Mouse (Mus musculus): ENCODE data around the gene Adprhl2. TPM values are rescaled to one million over a fixed set of nuclear protein-coding genes. Genes with fewer than 3 reads are reported as not detected.

The Adprhl2 gene
- total RNA-seq, 2 experiments from 2014 or later = 6.6 to 34.4 TPM

DNA sequence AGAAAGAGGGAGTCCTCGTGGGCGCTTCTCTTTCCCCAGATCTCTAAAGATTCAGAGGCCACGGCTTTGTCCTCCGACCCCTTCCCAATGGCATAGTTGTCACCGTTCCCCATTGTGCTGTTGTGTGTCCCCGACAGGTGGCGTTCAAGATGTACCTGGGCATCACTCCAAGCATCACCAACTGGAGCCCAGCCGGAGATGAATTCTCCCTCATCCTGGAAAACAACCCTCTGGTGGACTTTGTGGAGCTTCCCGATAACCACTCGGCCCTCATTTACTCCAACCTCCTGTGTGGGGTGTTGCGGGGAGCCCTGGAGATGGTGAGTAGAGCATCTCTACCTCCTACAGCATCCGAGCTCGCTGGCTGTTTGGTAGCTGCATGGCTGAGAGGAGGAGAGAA, 47.8 kb downstream of the Adprhl2 start:
- no peak for ATAC-seq (replicated peaks; ENCODE audit: poor library complexity)

DNA sequence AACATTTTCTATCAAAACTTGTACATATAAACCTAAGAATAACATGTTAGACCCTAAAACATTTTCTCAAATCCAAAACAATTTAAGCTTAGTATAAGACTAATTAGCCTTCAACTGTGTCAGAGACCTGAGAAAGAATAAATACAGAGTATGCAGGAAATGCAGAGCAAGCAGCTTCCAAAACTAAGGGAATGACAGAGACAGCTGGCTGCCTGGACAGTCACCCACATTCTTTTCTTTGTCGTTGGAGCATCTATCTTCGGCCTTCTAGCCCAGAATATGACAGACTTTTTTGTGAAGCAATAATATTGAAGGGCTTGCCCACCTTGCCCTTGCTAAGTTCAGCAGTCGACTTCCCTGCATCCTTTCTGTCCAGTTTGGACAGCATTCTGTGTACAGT, 52.2 kb downstream of the Adprhl2 start:
- ATAC-seq (replicated peaks; ENCODE audit: poor library complexity) = no peak

Other genes starting within 250 kb of the Adprhl2 start
- 20.4 and 25.1 TPM in 2 replicates for gene Lsm10, start 225.1 kb downstream of the Adprhl2 start, total RNA-seq (2015)
- gene Lsm10, start 225.1 kb downstream of the Adprhl2 start, total RNA-seq (2017) = 14.7 and 15.9 TPM in 2 replicates
- 6.5 and 7.3 TPM in 2 replicates for gene Stk40, start 217.7 kb downstream of the Adprhl2 start, total RNA-seq (2015)
- 5.9 and 6.0 TPM in 2 replicates for gene Stk40, start 217.7 kb downstream of the Adprhl2 start, total RNA-seq (2017)
- gene Eva1b, start 174.0 kb downstream of the Adprhl2 start, total RNA-seq (2015) = 0.12 and 0.94 TPM in 2 replicates
- gene Eva1b, start 174.0 kb downstream of the Adprhl2 start, total RNA-seq (2017) = 1.7 TPM in 1 of 2 replicates, not detected in the other
- gene Sh3d21, start 158.2 kb downstream of the Adprhl2 start, total RNA-seq (2015) = 0.07 and 0.91 TPM in 2 replicates
- 0.14 TPM in 1 of 2 replicates, not detected in the other for gene Sh3d21, start 158.2 kb downstream of the Adprhl2 start, total RNA-seq (2017)
- 172 and 184 TPM in 2 replicates for gene Thrap3, start 118.9 kb downstream of the Adprhl2 start, total RNA-seq (2015)
- 286 and 377 TPM in 2 replicates for gene Thrap3, start 118.9 kb downstream of the Adprhl2 start, total RNA-seq (2017)
- 18.8 and 21.1 TPM in 2 replicates for gene Map7d1, start 65.4 kb downstream of the Adprhl2 start, total RNA-seq (2015)
- gene Map7d1, start 65.4 kb downstream of the Adprhl2 start, total RNA-seq (2017) = 35.8 and 39.6 TPM in 2 replicates
- 33.5 and 38.5 TPM in 2 replicates for gene Trappc3, start 59.4 kb downstream of the Adprhl2 start, total RNA-seq (2015)
- gene Trappc3, start 59.4 kb downstream of the Adprhl2 start, total RNA-seq (2017) = 54.6 and 61.8 TPM in 2 replicates
- not detected in 2 replicates for gene Col8a2, start 34.9 kb downstream of the Adprhl2 start, total RNA-seq (2015)
- not detected in 2 replicates for gene Col8a2, start 34.9 kb downstream of the Adprhl2 start, total RNA-seq (2017)
- gene Tekt2, start 4.0 kb upstream of the Adprhl2 start, total RNA-seq (2015) = not detected in 2 replicates
- gene Tekt2, start 4.0 kb upstream of the Adprhl2 start, total RNA-seq (2017) = not detected in 2 replicates
- 6.3 and 11.3 TPM in 2 replicates for gene Ago3, start 107.9 kb upstream of the Adprhl2 start, total RNA-seq (2015)
- gene Ago3, start 107.9 kb upstream of the Adprhl2 start, total RNA-seq (2017) = 3.0 and 9.2 TPM in 2 replicates
- 14.8 and 20.4 TPM in 2 replicates for gene Ago1, start 146.9 kb upstream of the Adprhl2 start, total RNA-seq (2015)
- 16.0 and 19.6 TPM in 2 replicates for gene Ago1, start 146.9 kb upstream of the Adprhl2 start, total RNA-seq (2017)
- gene Ago4, start 211.8 kb upstream of the Adprhl2 start, total RNA-seq (2015) = 2.0 and 2.1 TPM in 2 replicates
- 3.2 and 4.9 TPM in 2 replicates for gene Ago4, start 211.8 kb upstream of the Adprhl2 start, total RNA-seq (2017)
- 32.5 and 33.7 TPM in 2 replicates for gene Clspn, start 235.2 kb upstream of the Adprhl2 start, total RNA-seq (2015)
- gene Clspn, start 235.2 kb upstream of the Adprhl2 start, total RNA-seq (2017) = 66.8 and 106 TPM in 2 replicates